Mouse (Mus musculus) intestine, embryonic 14.5 days (tissue): ENCODE results near the gene Wdr48. TPM values are rescaled to one million over a fixed set of nuclear protein-coding genes. Genes with fewer than 3 reads are reported as not detected.

ENCODE experiments used
- ATAC-seq: fragments of 200-750 bp; cut with Nextera tagmentation; replicated peaks from 2 replicates; pipeline ENCODE4 v1.8.0; 2017; ENCODE audit warnings: low read depth, moderate number of reproducible peaks, moderate TSS enrichment, moderate library complexity; ENCODE audit not compliant: low FRiP score, low TSS enrichment
- DNase-seq: peaks from one replicate; pipeline ENCODE4 v3.0.0-alpha.2; 2018; ENCODE audit warnings: low spot score
- H3K27ac ChIP-seq: fragments of 300-500 bp; sonication (generic); 2 replicates; pipeline ENCODE4 v1.5.1; 2014; ENCODE audit warnings: low read depth, mild to moderate bottlenecking, control low read depth
- H3K27me3 ChIP-seq: fragments of 300-500 bp; sonication (generic); replicated peaks from 2 replicates; pipeline ENCODE4 v1.6.1; 2014; ENCODE audit warnings: low read length, control low read depth; ENCODE audit not compliant: control insufficient read depth, insufficient read depth
- H3K36me3 ChIP-seq: fragments of 300-500 bp; sonication (generic); 2 replicates; pipeline ENCODE4 v1.6.1; 2014; ENCODE audit warnings: low read length, control low read depth; ENCODE audit not compliant: control insufficient read depth, insufficient read depth
- H3K4me1 ChIP-seq: fragments of 300-500 bp; sonication (generic); replicated peaks from 2 replicates; pipeline ENCODE4 v1.6.1; 2014; ENCODE audit warnings: low read length, control low read depth, mixed read lengths; ENCODE audit not compliant: control insufficient read depth, insufficient read depth
- H3K4me2 ChIP-seq: fragments of 300-500 bp; sonication (generic); 2 replicates; pipeline ENCODE4 v1.6.1; 2014; ENCODE audit warnings: low read length
- H3K4me3 ChIP-seq: fragments of 300-500 bp; sonication (generic); 2 replicates; pipeline ENCODE4 v1.5.1; 2014; ENCODE audit warnings: low read depth, low read length, control low read depth, mixed read lengths
- H3K9ac ChIP-seq: fragments of 300-500 bp; sonication (generic); 2 replicates; pipeline ENCODE4 v1.6.1; 2014; ENCODE audit warnings: mild to moderate bottlenecking, low read length
- H3K9me3 ChIP-seq: fragments of 300-500 bp; sonication (generic); 2 replicates; pipeline ENCODE4 v1.6.1; 2016; ENCODE audit warnings: low read length, control low read depth; ENCODE audit not compliant: control insufficient read depth
- WGBS: fragments of 180-500 bp; shearing (Covaris S2); extraction: QIAGEN DNeasy Blood & Tissue Kit; methylation state at CpG from one replicate; pipeline ENCODE4 v1.1.7; 2014; 5-methylcytosine and 5-hydroxymethylcytosine counted together
- polyA plus RNA-seq: library from polyadenylated mRNA; unstranded; fragments of >200 nt; fragmentation: Nextera tagmentation; extraction: Ambion mirVana; gene quantifications from 2 replicates; pipeline ENCODE4 v1.2.1, GENCODE M21; 2014

Wdr48 gene
- polyA plus RNA-seq, 1 experiment from 2014 or later = 49.0 TPM

DNA sequence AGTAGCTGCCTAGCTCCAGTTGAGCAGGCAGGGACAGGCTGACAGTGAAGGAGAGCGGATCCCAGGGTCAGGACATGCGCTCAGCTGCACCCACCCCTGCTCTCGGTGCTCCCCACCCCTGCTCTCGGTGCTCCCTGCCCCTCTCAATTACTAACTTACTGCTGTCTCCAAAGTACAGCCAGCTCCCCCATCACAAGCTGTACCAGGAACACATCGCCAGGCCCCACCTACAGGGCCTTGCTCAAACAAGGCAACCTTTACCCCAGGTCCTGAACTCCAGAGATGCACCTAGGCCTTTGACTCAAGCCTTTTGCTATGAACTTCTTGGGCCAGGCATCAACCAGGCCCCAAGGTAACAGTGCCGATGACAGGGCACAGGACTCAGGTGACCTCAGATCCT, 39.0 kb downstream of the Wdr48 start:
- Histone ChIP-seq H3K36me3 (peaks cover 36% of the 10 kb centered on the region), H3K9ac (no peak overlapping the region), H3K4me3 (no peak overlapping the region), H3K4me1 (peaks cover 7% of the 10 kb centered on the region; the same call in 1 of the 2 replicates), H3K27me3 (no peaks in the 10 kb centered on the region), H3K4me2 (no peak overlapping the region), H3K27ac (no peak overlapping the region), H3K9me3 (no peaks in the 10 kb centered on the region)
- no peak for ATAC-seq
- no peak for DNase-seq
- 92% methylated on average over 6 of the region's 6 CpGs for WGBS

DNA sequence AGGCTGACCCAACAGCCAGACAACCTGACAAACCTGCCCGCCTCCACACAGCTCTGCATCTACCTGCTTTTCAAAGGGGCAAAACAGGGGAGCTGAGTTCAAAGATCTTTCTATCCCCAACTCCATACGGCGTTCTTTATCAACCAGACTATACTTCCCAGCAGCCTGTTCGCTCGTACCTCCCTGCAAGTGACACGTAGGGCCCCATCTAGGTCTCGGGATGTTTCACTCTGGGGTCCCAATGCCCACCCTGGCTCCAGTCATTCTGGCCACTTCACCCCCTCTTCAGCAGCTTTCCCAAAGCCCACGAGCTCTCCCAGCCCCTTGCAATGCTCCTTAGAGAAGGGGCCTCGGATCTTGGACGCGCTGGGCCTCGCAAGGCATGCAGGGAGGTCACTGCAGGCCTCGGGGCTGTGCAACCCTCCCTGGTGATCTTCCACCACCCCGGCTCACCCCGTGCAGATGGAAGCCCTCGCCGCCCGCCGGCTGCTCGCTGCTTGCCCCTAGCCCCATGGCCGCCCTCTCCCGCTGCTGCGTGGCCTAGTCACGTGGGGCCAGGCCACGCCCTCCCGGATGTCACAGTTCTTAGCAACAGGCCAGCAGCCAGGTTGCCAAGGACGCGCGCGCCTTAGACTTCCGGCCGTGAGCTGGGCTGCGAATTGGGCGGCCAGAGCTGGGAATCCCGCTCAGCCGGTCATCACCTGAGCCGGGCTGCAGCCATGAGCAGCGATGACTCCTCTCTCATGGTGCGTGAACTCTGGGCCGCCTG, 42.5 kb downstream of the Wdr48 start, which contains the start of the genes Gorasp1 and Ttc21a:
Gene Gorasp1, minus strand, starts transcription at position 561 of the 769 bp plus-strand sequence.
Gene Ttc21a, plus strand, starts transcription at position 602 of the 769 bp plus-strand sequence.
- Histone ChIP-seq H3K9ac (peak within 1 kb of the TSS; percentile 75), H3K36me3 (0 out of 2 replicates have a peak, but pooled peaks cover 6% of the 10 kb centered on the region), H3K27ac (peak within 1 kb of the TSS; percentile 72), H3K4me3 (peak within 1 kb of the TSS; percentile 77), H3K27me3 (no peaks in the 10 kb centered on the region), H3K9me3 (no peaks in the 10 kb centered on the region), H3K4me2 (peak within 1 kb of the TSS; percentile 93), H3K4me1 (peaks cover 7% of the 10 kb centered on the region; the same call in 1 of the 2 replicates)
- 2% methylated on average over 39 of the region's 40 CpGs for WGBS
- DNase-seq (peak; percentile 96), ATAC-seq (peak; percentile 96)

DNA sequence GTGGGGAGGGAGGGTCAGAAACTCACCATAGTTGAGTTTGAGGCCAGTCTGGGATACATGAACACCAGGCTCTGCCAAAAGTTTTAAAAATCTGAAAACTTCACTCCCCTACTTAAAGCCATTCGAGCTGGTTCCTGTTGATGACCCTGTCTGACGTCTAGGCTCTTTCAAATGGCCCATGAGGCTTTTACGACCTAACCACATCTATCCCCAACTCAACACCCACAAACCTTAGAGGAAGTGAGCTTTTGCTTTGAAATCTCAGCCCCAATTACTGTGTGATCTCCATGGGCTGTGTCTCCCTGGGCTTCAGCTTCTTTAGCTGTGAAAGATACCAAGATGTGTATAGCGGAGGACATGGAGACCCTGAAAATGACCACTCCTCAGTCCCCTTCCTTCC, 43.8 kb downstream of the Wdr48 start:
- no peak overlapping the region for H3K4me2 ChIP-seq
- no peaks in the 10 kb centered on the region for H3K36me3 ChIP-seq
- H3K9me3 ChIP-seq = no peaks in the 10 kb centered on the region
- no peak overlapping the region for H3K9ac ChIP-seq
- H3K4me1 ChIP-seq = peaks cover 7% of the 10 kb centered on the region; the same call in 1 of the 2 replicates
- ATAC-seq (no peak), DNase-seq (no peak)
- H3K27ac ChIP-seq = no peak overlapping the region
- WGBS = 72% methylated on average over 4 of the region's 4 CpGs
- H3K4me3 ChIP-seq = no peak overlapping the region
- H3K27me3 ChIP-seq = no peaks in the 10 kb centered on the region

DNA sequence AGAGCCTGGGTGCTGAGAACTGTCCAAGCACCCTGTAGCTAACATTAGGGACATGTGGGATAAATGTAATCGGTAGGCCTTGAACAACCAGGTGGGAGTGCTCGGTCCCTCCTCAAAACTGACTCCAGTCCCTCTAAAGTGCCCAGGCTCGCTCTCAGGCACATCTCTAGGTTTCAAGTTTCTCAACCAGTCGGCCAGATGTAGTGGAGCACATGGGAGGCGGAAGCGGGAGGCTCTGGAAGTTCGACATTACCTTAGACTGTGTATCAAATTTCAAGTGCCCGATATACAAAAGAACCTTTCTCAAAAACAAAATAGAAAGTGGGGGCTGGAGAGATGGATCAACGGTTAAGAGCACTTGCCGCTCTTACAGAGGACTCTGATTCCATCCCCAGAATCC, 45.0 kb downstream of the Wdr48 start:
- H3K9me3 ChIP-seq = no peaks in the 10 kb centered on the region
- H3K4me1 ChIP-seq = peaks cover 7% of the 10 kb centered on the region; the same call in 1 of the 2 replicates
- ATAC-seq (no peak), DNase-seq (no peak)
- no peak overlapping the region for H3K4me2 ChIP-seq
- no peak overlapping the region for H3K27ac ChIP-seq
- no peak overlapping the region for H3K4me3 ChIP-seq
- H3K36me3 ChIP-seq = no peaks in the 10 kb centered on the region
- WGBS = 52% methylated on average over 10 of the region's 10 CpGs
- H3K9ac ChIP-seq = no peak overlapping the region
- no peaks in the 10 kb centered on the region for H3K27me3 ChIP-seq

DNA sequence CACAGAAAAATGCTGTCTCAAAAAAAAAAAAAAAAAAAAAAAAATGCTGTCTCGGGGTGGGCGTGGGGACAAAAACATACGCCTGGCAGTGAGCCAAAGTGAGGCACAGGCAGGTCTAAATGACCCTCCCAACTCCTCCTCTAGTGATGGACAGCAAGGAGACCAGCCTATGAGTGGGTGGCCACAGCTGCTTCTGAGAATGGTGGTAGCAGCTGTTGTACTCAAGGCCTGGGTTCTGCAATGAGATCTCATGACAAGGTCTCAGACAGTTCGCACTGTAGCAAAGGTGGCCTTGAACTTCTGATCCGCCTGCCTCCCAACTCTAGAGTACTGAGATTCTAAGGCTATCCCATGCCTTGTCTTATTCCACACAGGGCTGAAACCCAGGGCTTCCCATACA, 46.7 kb downstream of the Wdr48 start:
- Histone ChIP-seq H3K4me3 (no peak overlapping the region), H3K36me3 (no peaks in the 10 kb centered on the region), H3K4me1 (peaks cover 4% of the 10 kb centered on the region; the same call in 1 of the 2 replicates), H3K9ac (no peak overlapping the region), H3K27me3 (no peaks in the 10 kb centered on the region), H3K4me2 (no peak overlapping the region), H3K27ac (no peak overlapping the region), H3K9me3 (no peaks in the 10 kb centered on the region)
- DNase-seq = no peak
- WGBS = 75% methylated on average over 5 of the region's 5 CpGs
- ATAC-seq = no peak

DNA sequence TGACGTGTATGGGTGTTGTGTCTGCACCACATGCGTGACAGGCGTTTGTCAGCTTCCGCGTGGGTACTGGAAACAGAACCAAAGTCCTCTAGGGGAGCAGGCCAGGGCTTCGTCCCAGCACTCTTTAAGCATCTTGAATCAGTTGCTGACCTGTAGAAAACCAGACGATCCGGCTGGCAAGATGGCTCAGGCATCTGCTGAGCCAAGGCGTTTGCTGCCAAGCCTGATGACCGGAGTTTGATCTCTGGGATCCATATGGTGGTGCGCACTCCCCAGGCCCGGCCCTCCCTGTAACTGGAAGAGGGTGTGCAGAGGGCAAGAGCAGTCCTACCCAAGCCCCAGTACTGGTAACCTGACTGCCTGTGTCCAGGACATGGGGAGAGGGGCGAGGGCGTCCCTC, 47.2 kb downstream of the Wdr48 start:
- no peak overlapping the region for H3K4me3 ChIP-seq
- H3K4me1 ChIP-seq = no peaks in the 10 kb centered on the region
- no peak overlapping the region for H3K27ac ChIP-seq
- ATAC-seq (no peak), DNase-seq (no peak)
- no peaks in the 10 kb centered on the region for H3K27me3 ChIP-seq
- no peak overlapping the region for H3K9ac ChIP-seq
- H3K36me3 ChIP-seq = no peaks in the 10 kb centered on the region
- H3K4me2 ChIP-seq = no peak overlapping the region
- 87% methylated on average over 14 of the region's 14 CpGs for WGBS
- no peaks in the 10 kb centered on the region for H3K9me3 ChIP-seq

DNA sequence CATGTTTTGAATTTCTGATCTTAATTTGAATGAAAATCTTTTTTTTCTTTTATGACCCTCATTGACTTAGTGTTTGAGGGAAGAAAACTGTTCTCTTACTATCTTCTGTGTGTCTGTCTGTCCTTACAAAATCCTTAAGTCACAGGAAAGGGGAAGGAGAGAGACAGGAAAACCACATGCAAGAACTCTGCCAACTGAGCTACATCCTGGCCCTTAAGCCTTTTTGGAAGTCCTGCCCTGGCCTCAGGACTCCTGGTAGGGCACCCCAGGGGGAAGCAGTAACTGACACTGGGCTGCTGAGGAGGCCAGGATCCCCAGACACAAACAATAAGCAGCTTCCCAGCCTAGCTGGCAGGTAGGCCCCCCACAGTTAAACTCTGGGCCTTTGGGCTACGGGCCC, 48.6 kb downstream of the Wdr48 start:
- H3K36me3 ChIP-seq = no peaks in the 10 kb centered on the region
- H3K27me3 ChIP-seq = no peaks in the 10 kb centered on the region
- no peak overlapping the region for H3K4me2 ChIP-seq
- H3K9ac ChIP-seq = no peak overlapping the region
- ATAC-seq (no peak), DNase-seq (no peak)
- 77% methylated on average over 1 of the region's 1 CpGs for WGBS
- H3K4me3 ChIP-seq = no peak overlapping the region
- no peaks in the 10 kb centered on the region for H3K4me1 ChIP-seq
- H3K27ac ChIP-seq = no peak overlapping the region
- no peaks in the 10 kb centered on the region for H3K9me3 ChIP-seq

DNA sequence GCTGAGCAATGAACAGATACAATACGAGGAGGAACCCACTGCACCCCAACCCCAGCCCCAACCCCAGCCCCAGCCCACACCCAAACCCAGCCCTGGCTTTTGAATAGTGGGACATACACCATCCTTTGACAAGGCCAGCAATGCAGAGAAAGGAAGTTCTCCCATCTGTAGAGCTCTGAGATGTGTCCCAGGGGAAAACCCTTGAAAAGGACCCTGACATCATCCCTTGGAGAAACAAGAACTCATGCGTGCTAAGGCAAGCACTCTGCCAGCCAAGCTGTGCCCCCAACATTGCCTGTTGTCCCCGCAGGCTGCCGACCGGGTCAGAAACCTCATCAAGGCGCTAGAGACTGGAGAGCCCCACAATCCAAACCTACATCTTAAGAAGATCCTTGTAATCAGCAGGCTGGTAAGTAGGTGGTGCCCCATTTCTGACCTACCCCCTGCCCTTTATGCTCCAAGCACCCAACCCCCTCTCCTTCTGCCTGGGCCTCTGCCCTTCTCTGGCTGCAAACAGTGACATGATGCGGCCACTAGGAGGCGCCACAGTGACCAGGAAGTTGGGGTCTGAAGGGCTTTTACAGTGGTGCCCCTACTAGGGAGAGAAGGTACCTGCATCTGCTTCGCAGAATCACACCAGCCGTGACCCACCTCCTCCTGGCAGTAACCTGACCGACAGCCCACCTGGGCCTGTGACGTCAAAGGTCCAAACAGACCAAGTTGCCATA, 50.7 kb downstream of the Wdr48 start:
- Histone ChIP-seq H3K4me3 (no peak overlapping the region), H3K27me3 (no peaks in the 10 kb centered on the region), H3K9me3 (no peaks in the 10 kb centered on the region), H3K9ac (no peak overlapping the region), H3K4me2 (no peak overlapping the region), H3K27ac (no peak overlapping the region), H3K4me1 (peaks cover 3% of the 10 kb centered on the region), H3K36me3 (no peaks in the 10 kb centered on the region)
- WGBS = 79% methylated on average over 12 of the region's 12 CpGs
- no peak for ATAC-seq
- DNase-seq = no peak
